Mouse (Mus musculus) urinary bladder, postnatal 14 days (tissue): Measurements from ENCODE around the gene Tstd1.

ENCODE experiments used
- DNase-seq: peaks from one replicate; pipeline ENCODE4 v3.0.0; 2021; ENCODE audit warnings: low spot score

Tstd1 gene

DNA sequence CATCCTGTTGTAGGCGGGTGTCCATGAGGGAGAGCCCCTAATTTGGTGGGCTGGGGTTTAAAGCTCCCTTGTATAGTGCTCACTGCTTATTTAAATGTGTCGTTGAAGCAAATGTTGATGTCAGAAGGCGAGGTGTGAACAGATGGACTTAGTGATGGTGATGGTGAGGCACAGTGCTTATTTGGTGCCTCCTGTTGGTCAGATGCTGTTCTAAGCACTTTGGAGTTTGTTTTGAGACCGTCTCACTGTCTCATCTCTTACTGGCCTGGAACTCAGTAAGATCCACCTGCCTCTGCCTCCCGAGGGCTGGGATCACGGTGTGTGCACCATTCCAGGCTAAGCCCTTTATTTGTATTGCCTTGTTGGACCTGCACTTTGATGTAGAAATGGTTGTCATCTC, 36.3 kb downstream of the Tstd1 start:
- DNase-seq = no peak

DNA sequence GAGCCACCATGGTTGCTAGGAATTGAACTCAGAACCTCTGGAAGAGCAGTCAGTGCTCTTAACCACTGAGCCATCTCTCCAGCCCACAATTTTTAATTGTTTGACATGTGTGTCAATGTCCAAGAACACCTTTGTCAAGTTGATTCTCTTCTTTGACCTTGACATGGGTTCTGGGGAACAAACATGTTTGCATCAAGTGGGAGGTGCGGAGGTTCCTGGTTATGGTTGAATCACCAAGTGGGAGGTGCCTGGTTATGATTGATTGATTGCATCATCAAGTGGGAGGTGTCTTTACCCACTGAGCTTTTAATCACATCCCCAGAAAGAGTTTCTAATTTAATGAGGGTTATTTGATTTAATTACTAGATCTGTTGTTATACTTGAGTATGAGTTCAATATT, 38.9 kb downstream of the Tstd1 start:
- no peak for DNase-seq

DNA sequence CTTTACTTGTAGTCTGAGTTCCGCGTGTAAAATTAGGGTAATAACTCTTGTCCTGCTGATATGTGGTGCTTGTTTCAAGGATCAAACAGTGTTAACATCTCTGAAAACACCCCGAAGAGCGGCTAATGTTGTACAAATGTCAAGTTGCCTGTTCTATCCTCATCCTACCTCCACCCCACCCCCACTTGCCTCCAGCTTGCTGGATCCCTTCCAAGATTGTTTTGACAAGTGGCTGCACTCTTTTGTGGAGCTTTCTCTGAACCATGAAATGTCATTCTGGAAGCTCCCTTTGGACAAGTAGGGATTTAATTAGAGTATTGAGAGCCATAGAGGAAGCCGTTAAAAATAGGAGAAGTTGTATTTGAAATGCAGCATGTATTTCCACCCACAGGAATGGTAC, 41.1 kb downstream of the Tstd1 start:
- no peak for DNase-seq

DNA sequence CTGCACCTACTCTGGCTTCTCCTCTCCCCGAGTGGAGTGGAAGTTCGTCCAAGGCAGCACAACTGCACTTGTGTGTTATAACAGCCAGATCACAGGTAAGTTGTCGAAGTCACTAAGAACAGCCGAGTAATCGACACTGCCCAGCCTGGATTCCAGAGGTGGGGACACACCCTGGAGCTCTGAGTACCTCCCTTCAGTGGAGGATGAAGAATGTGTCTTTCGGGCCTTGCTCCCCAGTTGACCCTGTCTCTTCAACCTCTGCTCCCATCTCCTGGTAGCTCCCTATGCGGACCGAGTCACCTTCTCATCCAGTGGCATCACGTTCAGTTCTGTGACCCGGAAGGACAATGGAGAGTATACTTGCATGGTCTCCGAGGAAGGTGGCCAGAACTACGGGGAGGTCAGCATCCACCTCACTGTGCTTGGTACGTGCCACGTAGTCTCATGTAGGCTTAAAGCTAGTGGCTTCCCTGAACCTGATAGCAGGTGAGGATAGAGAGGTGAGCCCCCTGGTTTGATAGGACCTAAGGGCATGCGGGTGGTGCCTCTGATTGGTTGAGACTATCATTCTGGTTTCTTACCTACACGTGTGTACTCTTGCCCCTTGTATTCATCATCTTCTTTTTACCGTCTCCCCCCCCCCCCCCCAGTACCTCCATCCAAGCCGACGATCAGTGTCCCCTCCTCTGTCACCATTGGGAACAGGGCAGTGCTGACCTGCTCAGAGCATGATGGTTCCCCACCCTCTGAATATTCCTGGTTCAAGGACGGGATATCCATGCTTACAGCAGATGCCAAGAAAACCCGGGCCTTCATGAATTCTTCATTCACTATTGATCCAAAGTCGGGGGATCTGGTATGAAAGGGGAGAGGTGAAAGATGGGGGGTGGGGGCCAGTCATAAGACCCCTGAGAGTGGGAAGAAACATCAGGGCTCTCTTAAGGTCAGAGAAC, 42.2 kb downstream of the Tstd1 start:
- DNase-seq = no peak

DNA sequence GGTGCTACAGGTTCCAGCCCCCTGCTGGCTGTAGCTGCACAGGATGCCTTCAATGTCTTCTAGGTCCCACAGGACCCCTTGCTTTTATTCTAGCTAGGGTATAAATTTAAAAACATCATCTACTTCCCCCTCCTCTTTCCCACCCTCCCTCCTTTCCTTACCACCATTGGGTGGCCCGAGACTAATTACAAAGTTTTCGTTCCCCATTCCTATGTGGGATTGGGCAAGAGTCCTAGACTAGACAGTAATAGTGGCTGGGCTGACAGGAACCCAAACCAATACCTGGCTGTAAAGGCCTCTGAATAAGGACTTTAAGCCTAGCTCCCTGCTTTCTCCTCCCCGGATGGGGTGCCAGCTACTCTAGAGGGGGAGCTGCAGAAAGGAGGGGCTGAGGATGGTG, 44.5 kb downstream of the Tstd1 start:
- DNase-seq = no peak

DNA sequence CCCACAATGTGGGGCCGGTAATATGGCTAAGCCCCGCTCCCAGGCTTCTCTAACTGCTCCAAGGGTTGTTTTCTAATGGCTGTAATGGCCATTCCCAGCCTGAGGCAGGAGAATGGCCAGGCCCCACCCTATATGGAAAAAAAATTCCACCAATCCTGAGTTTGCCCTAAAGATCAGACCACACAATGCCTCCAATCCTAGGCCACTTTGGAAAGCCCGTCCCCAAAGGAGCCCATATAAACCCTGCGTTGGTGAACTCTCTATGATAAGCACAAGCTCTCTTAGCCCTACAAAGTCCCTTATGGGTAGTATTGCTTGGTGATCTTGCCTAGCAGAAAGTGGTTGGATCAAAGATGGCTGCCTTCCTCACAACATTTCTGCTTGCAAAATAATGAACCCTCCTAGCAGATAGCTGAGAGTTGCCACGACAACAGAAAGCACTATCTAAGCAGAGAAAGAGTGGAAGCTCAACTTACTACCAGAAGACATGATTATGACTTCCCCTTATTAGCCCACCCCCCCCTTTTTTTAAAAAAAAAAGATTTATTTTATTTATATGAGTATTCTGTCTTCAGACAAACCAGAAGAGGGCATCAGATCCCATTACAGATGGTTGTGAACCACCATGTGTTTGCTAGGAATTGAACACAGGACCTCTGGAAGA, 47.2 kb downstream of the Tstd1 start:
- DNase-seq = no peak

DNA sequence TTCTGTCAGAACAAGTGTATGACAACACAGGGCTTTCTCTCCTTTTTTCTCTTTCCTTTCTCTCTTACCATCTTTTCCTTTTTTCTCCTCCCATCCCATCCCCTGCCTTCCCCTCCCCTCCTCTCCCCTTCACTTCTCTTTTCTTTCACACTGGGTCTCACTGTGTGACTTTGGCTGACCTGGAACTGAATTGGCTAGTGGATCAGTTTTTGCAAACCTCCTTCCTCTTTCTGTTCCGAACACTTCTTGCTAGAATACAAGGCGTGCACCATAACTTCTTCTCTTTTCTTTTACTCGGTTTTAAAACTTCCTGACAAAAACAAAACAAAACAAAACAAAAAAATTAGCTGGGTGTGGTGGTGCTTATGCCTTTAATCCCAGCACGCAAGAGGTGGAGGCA, 47.9 kb downstream of the Tstd1 start:
- no peak for DNase-seq

DNA sequence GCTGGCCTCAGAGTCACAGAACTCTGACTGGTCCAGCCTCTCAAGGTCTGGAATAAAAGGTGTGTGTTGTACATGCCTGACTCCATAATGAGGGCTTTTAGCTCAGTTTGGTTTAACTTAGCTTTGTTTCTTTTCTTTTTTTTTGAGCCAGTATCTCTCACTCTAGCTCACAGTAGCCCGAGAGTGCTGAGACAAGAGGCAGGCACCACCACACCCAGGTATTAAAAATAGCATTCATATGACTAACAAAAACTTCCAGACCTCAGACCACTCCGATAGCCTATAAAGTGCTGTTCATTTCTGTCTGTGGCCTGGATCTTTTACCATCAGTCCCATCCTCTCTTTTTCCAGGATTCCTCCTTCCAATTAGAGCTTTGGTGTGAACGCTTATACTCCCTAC, 51.0 kb downstream of the Tstd1 start:
- no peak for DNase-seq
